Mouse (Mus musculus) stomach, embryonic 15.5 days (tissue): ENCODE results near the gene Psmb11. TPM values are rescaled to one million over a fixed set of nuclear protein-coding genes. Genes with fewer than 3 reads are reported as not detected.

Experiments used
- ATAC-seq: fragments of 200-750 bp; cut with Nextera tagmentation; 2 replicates; pipeline ENCODE4 v1.8.0; 2017; ENCODE audit warnings: low read depth, moderate number of reproducible peaks, moderate TSS enrichment; ENCODE audit not compliant: insufficient read depth, low FRiP score
- H3K27ac ChIP-seq: fragments of 300-500 bp; sonication (generic); 2 replicates; pipeline ENCODE4 v1.5.1; 2015; ENCODE audit warnings: mild to moderate bottlenecking, inconsistent platforms
- H3K27me3 ChIP-seq: fragments of 300-500 bp; sonication (generic); replicated peaks from 2 replicates; pipeline ENCODE4 v1.6.1; 2015; ENCODE audit warnings: inconsistent platforms
- H3K36me3 ChIP-seq: fragments of 300-500 bp; sonication (generic); 2 replicates; pipeline ENCODE4 v1.6.1; 2015; ENCODE audit warnings: inconsistent platforms
- H3K4me1 ChIP-seq: fragments of 300-500 bp; sonication (generic); 2 replicates; pipeline ENCODE4 v1.6.1; 2015; ENCODE audit warnings: inconsistent platforms
- H3K4me2 ChIP-seq: fragments of 300-500 bp; sonication (generic); 2 replicates; pipeline ENCODE4 v1.6.1; 2015; ENCODE audit warnings: mild to moderate bottlenecking, inconsistent platforms
- H3K4me3 ChIP-seq: fragments of 300-500 bp; sonication (generic); replicated peaks from 2 replicates; pipeline ENCODE4 v1.5.1; 2015; ENCODE audit warnings: inconsistent platforms
- H3K9ac ChIP-seq: fragments of 300-500 bp; sonication (generic); 2 replicates; pipeline ENCODE4 v1.6.1; 2015; ENCODE audit warnings: inconsistent platforms
- H3K9me3 ChIP-seq: fragments of 300-500 bp; sonication (generic); 2 replicates; pipeline ENCODE4 v1.6.1; 2016; ENCODE audit warnings: inconsistent platforms
- WGBS: fragments of 180-500 bp; shearing (Covaris S2); methylation state at CpG from one replicate; pipeline ENCODE4 v1.1.7; 2015; 5-methylcytosine and 5-hydroxymethylcytosine counted together
- polyA plus RNA-seq: library from polyadenylated mRNA; unstranded; fragments of >200 nt; fragmentation: Nextera tagmentation; extraction: Ambion mirVana; gene quantifications from 2 replicates; pipeline ENCODE4 v1.2.1, GENCODE M21; 2015

Gene Psmb11
- 0.03 TPM in 2 replicates for polyA plus RNA-seq

DNA sequence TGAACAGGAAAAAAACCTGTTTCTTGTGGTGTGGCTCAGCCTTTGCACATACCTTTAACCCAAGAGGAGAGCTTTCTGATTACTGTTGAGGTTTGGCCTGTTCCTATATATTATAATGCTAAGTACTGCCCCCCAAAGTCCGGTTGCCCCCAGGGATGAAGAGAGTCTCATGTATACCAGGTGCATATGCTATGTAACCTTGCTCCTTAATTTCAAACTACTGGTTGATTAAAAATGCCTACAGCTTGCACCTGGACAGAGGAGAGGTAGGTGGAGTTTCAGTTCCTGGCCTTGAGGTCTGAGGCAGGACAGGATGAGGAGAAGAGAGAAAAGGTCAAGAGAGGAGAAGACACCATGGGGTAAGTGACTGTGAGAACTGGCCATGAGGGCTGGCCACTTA, at the start of gene Psmb11:
TSS of gene Psmb11 (plus strand) at position 301 of the 400 bp plus-strand sequence.
- no peak within 1 kb of the TSS for H3K4me3 ChIP-seq
- H3K9ac ChIP-seq = no peak within 1 kb of the TSS
- no peak within 1 kb of the TSS for H3K27ac ChIP-seq
- H3K4me2 ChIP-seq = no peak within 1 kb of the TSS
- H3K4me1 ChIP-seq = no peaks in the 10 kb centered on the region; the same call in 1 of the 2 replicates
- H3K27me3 ChIP-seq = no peaks in the 10 kb centered on the region
- ATAC-seq = no peak
- 91% methylated on average over 1 of the region's 1 CpGs for WGBS
- no peaks in the 10 kb centered on the region for H3K36me3 ChIP-seq
- H3K9me3 ChIP-seq = no peaks in the 10 kb centered on the region

DNA sequence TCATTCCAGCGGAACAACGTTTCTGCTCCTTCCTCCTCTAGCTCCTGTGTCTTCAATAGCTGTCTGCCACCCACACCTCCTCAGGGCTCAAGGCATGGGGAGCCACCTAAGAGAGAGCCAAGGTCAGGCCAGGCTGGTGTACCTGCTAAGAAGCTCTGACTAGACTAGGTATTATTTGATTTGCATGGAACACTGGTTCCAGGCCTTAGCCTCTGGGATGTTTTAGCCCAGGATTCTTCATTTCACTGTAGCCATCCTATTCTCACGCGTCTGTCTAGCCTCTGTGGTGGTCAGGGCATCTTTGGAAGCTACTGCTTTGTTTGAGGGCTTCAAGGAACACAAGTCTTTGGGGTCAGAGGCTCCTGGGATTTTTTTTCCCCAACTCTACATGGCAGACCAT, 49.1 kb upstream of the Psmb11 start:
- Histone ChIP-seq H3K4me3 (no peak overlapping the region), H3K4me2 (no peak overlapping the region), H3K27me3 (no peaks in the 10 kb centered on the region), H3K4me1 (peaks cover 41% of the 10 kb centered on the region), H3K36me3 (peaks cover 24% of the 10 kb centered on the region), H3K9ac (no peak overlapping the region), H3K27ac (peak overlapping the region; percentile 46), H3K9me3 (no peaks in the 10 kb centered on the region)
- 59% methylated on average over 4 of the region's 4 CpGs for WGBS
- ATAC-seq = no peak

DNA sequence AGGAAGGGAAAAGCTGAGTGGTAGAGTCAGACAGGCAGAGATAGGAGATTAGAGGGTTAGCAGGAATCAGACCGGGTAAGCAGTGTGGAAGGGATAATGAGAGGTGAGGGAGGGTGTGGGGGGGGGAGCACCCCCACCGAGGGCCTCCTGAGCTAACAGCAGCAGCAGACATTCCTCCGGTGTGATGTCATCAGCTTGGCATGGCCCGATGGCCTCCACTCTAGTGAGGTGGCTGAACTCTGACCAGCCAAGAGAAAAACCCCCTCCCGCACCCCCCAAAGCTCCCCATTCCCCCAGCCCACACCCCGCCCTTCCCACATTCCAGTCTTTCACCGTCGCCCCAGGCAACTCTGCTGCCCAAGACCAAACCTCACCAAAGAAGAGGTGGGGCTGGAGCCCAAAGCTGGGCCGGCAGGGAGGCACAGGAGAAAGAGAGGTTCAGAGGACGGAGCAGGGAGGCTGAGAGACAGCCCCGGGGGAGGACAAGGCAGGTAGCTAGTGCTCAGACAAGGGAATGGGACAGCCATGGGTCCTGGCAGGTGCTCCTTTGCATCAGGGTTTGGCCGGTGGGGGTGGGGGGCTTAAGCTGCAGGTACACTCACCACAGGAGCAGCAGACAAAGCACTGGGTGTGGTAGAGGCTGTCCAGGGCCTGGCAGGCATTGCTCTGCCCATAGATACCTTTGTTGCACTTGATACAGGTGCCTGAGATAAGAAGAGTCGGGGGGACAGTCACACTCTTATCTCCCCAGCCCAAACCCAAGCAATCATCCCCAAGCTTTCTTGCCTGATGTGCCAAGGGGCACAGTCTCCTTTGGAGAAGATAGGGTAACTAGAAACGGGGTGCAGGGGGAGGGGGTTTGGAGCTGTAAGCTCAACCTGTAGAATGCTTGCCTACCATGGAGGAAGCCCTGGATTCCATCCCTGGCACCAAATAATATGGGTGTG, 48.2 kb upstream of the Psmb11 start:
- 15% methylated on average over 14 of the region's 14 CpGs for WGBS
- no peaks in the 10 kb centered on the region for H3K9me3 ChIP-seq
- peak overlapping the region; percentile 17; the same call in 1 of the 2 replicates for H3K9ac ChIP-seq
- peak; percentile 61 for ATAC-seq
- peaks cover 16% of the 10 kb centered on the region for H3K36me3 ChIP-seq
- H3K4me2 ChIP-seq = peak overlapping the region; percentile 85
- H3K4me3 ChIP-seq = peak overlapping the region; percentile 74
- H3K27ac ChIP-seq = peak overlapping the region; percentile 83
- H3K27me3 ChIP-seq = no peaks in the 10 kb centered on the region
- peaks cover 41% of the 10 kb centered on the region for H3K4me1 ChIP-seq

DNA sequence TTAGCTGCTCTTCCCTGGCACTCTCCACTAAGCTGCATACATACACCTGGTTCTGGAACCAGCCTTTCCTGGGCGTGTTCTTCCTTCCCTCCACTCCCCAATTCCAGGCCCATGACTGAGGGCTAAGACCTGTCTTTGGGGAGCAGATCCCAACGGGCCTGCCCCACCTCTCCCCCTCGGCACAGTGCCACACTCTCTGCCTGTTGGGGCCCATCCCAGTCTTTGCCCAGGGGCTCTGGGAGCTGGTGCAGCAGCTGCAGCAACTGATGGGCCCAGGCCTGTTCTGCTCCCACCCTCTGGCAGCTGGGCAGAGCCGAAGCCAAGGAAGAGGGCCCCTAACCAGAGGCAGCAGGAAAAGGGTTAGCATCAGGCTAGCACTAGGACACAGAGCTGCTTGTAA, 47.0 kb upstream of the Psmb11 start:
- H3K27ac ChIP-seq = peak overlapping the region; percentile 83
- no peak for ATAC-seq
- H3K36me3 ChIP-seq = peaks cover 11% of the 10 kb centered on the region
- 15% methylated on average over 4 of the region's 4 CpGs for WGBS
- no peaks in the 10 kb centered on the region for H3K9me3 ChIP-seq
- no peak overlapping the region for H3K9ac ChIP-seq
- H3K27me3 ChIP-seq = no peaks in the 10 kb centered on the region
- H3K4me1 ChIP-seq = peaks cover 43% of the 10 kb centered on the region
- peak overlapping the region; percentile 74 for H3K4me3 ChIP-seq
- H3K4me2 ChIP-seq = peak overlapping the region; percentile 85

DNA sequence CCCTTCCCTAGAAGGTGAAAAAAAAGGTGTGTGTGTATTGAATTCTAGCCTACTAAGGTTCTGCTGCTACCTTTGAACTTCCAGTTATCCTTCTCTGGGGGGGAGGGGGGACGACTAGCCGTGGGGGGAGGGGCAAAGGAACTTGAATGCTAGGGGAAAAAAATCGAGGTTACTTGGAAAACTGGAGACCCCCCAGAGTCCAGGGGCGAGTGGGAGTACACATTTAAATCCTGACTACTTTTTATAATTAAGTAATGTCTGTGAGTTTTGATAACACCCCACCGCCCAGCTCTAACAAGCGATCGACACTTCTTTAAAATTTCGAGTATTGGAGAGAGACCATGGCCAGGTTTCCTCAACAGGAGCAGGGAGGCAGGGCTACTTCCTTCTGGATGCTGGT, 46.2 kb upstream of the Psmb11 start:
- no peaks in the 10 kb centered on the region for H3K27me3 ChIP-seq
- no peak for ATAC-seq
- H3K36me3 ChIP-seq = peaks cover 9% of the 10 kb centered on the region
- H3K4me3 ChIP-seq = peak overlapping the region; percentile 74
- H3K4me2 ChIP-seq = peak overlapping the region; percentile 85
- peaks cover 38% of the 10 kb centered on the region for H3K4me1 ChIP-seq
- no peaks in the 10 kb centered on the region for H3K9me3 ChIP-seq
- H3K27ac ChIP-seq = peak overlapping the region; percentile 83
- WGBS = 5% methylated on average over 8 of the region's 8 CpGs
- peak overlapping the region; percentile 56; the same call in 1 of the 2 replicates for H3K9ac ChIP-seq

DNA sequence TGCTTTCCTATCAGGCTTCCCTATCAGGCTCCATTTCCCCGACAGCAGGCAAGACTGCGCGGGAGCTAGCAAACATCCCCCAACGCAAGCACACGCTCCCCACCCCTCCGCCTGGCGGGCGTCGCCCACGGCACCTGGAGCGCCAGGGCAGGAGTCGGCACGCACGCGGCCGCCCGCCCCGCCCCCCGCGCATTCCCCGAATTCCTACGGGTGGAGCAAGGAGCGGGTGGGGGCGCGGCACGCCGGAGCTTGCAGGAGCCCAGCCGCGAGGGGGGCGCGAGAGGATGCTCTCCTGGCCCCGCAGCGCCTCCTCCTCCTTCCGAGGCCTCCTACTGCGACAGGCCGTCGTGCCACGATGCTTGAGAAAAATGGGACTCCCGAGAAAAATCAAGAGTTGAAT, 45.6 kb upstream of the Psmb11 start:
- WGBS = under 1% methylated on average over 35 of the region's 39 CpGs
- peak; percentile 15 for ATAC-seq

DNA sequence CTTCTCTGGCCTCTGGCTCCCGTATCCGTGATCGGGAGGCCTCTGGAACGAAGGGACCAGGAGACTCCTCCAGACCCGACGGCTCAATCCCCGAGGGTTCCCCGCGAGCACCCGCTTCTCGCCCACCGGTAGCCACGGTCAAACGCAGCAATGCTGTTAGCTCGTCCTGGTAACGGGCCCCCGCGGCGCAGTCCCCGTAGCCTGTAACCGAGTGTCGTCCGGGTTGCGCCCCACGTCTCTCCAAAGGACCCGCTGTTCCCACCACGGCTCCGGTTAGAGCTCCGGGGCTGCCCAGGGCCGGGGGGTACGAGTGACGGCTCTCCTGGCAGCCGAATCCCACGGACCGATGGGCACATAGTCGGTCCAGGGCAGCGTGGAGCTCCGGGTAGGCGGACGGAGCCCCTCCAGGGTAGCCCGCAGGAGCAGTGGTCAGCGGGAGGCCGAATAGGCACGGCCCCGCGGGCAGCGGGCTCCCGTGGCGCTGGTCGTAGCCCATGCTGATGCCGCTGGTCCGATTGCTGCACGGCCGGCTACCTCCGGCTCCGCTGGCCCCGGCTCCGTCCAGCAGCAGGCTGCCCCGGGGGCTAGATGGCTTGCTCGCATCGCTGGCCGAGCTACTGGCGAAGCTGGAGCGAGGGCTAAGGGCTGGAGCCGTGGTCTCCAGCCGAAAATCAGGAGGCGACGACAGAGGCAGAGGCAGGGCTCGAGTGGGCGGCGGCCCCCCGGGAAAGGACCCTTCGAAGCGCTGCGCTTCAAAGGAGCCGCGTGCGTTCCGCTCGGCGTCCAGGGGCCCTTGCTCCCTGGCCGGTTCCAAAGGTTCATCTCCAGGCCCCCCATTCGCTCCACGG, 44.8 kb upstream of the Psmb11 start:
- peak overlapping the region; percentile 94 for H3K27ac ChIP-seq
- H3K9ac ChIP-seq = peak overlapping the region; percentile 56
- H3K4me1 ChIP-seq = peaks cover 35% of the 10 kb centered on the region
- ATAC-seq = no peak
- no peaks in the 10 kb centered on the region for H3K27me3 ChIP-seq
- H3K9me3 ChIP-seq = no peaks in the 10 kb centered on the region
- under 1% methylated on average over 84 of the region's 84 CpGs for WGBS
- peak overlapping the region; percentile 74 for H3K4me3 ChIP-seq
- H3K4me2 ChIP-seq = peak overlapping the region; percentile 85
- no peaks in the 10 kb centered on the region; the same call in 1 of the 2 replicates for H3K36me3 ChIP-seq

More for the DNA sequence above, 45.6 kb upstream of the Psmb11 start:
- Histone ChIP-seq H3K4me3 (peak overlapping the region; percentile 74), H3K27me3 (no peaks in the 10 kb centered on the region), H3K9ac (peak overlapping the region; percentile 56), H3K4me2 (peak overlapping the region; percentile 85), H3K36me3 (peaks cover 7% of the 10 kb centered on the region; the same call in 1 of the 2 replicates), H3K27ac (peak overlapping the region; percentile 94), H3K4me1 (peaks cover 35% of the 10 kb centered on the region), H3K9me3 (no peaks in the 10 kb centered on the region)

DNA sequence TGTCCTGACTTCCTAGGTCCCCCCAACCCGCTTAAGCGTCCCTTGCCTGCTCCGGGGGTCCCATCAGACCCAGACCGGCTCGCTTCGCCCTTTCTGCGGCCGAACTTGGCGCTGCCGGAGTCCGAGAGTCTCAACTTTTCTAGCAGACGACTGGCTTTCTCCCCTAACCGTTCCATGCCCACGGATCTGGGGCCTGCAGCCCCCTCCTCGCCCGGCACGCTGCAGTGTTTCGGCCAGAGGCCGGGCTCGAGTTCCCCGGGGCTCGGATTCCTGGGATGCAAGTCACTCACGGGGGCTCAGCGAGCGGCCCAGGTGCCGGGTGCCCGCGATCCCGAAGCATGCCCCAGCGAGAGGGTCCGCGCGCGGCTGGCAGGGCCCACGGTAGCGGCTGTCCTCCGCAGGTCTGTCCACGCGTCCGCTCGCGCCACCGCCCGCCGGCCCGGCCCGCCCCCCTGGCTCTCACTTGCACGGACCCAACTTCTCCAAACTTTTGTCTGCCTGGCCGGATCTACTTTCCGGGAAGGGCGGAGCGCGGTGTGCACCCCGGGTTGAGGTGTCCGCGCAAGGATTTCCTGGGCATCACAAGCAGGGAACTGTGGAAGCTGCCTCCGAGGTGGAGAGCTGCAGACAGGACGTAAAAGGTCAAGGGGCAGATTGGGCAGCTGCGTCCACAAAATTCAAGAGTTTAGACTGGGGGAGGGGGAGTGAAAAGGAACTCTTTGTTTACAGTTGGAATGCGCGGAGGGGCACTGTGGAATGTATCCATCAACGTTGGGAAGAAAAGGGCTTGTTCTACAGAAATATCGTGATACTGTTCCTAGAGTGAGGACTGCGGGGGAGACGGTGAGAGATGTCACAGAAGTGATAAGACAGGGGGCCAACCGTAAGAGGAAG, 43.9 kb upstream of the Psmb11 start, which contains the start of gene Ajuba:
TSS of gene Ajuba (minus strand) at position 470 of the 894 bp plus-strand sequence.
- under 1% methylated on average over 66 of the region's 66 CpGs for WGBS
- H3K4me1 ChIP-seq = peaks cover 35% of the 10 kb centered on the region

DNA sequence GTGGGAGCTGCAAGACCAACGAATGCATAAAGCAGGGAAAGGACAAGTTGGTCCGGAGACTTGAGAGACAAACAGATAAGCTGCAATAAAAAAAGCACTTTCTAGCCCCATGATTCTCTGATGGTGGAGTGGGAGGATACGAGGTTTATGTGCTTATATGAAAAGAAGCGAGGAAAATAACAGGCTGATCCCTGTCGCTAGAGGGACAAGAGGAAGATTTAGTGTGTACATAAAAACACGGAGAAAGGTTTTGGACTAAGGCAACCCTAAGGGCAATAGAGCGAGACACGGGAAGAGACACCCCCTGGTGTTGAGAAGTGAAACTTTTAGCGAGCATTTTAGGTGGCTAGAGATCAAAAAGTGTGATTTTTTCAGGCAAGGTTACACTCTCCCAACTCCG, 43.2 kb upstream of the Psmb11 start:
- peak overlapping the region; percentile 0; the same call in 1 of the 2 replicates for H3K9ac ChIP-seq
- H3K36me3 ChIP-seq = no peaks in the 10 kb centered on the region
- peak overlapping the region; percentile 85 for H3K4me2 ChIP-seq
- WGBS = 0% methylated on average over 10 of the region's 10 CpGs
- H3K27ac ChIP-seq = peak overlapping the region; percentile 94
- H3K4me3 ChIP-seq = peak overlapping the region; percentile 74
- H3K9me3 ChIP-seq = no peaks in the 10 kb centered on the region
- no peaks in the 10 kb centered on the region for H3K27me3 ChIP-seq
- H3K4me1 ChIP-seq = peaks cover 30% of the 10 kb centered on the region
- ATAC-seq = no peak

More for the DNA sequence above, 43.9 kb upstream of the Psmb11 start, which contains the start of gene Ajuba:
- ATAC-seq = peak; percentile 66
- H3K4me3 ChIP-seq = peak within 1 kb of the TSS; percentile 74
- no peaks in the 10 kb centered on the region for H3K27me3 ChIP-seq
- peak within 1 kb of the TSS; percentile 94 for H3K27ac ChIP-seq
- H3K36me3 ChIP-seq = no peaks in the 10 kb centered on the region
- no peaks in the 10 kb centered on the region for H3K9me3 ChIP-seq
- H3K9ac ChIP-seq = peak within 1 kb of the TSS; percentile 56
- peak within 1 kb of the TSS; percentile 85 for H3K4me2 ChIP-seq

DNA sequence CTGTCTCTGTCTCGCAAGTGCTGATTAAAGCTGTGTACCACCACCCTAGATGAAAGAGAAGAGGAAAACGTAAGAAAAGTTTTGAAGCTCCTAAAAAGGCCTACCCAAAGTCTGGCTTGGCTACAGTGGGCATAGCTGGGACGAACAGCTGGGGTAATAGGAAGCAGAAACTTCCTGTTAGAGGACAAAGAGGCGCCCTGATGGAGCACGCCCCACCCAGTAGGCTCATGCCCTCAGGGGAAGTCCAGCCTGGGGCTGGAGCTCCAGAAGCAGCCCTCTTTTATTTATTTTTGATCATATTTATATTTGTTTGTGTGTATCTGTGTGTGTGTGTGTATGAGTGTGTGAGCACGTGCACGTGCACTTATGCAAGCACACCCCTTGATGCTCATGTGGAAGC, 41.6 kb upstream of the Psmb11 start:
- Histone ChIP-seq H3K4me2 (no peak overlapping the region), H3K27ac (no peak overlapping the region), H3K4me3 (no peak overlapping the region), H3K36me3 (no peaks in the 10 kb centered on the region), H3K9ac (no peak overlapping the region), H3K4me1 (peaks cover 15% of the 10 kb centered on the region), H3K9me3 (no peaks in the 10 kb centered on the region), H3K27me3 (no peaks in the 10 kb centered on the region)
- ATAC-seq = no peak
- WGBS = 77% methylated on average over 7 of the region's 7 CpGs

DNA sequence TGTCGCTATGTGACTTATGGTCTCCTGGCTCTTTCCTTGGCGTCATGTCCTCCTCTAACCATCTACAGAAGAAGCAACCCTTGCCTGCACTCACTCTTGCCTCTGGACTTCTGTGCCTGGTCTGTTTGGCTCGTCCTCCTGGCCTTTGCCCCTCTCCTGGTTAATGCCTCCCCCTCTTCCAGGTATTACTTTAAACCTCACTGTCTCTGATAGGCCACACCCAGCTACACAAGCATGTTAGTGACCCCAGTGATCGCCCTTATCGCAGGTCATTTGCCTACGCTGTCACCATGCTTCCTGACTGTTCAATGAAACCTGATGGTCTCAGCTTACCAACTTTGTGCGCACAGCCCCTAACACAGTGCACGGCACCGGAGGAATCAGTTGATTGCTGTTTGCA, 38.7 kb upstream of the Psmb11 start:
- no peak overlapping the region for H3K27ac ChIP-seq
- H3K4me1 ChIP-seq = peaks cover 4% of the 10 kb centered on the region; the same call in 1 of the 2 replicates
- H3K9ac ChIP-seq = no peak overlapping the region
- H3K27me3 ChIP-seq = no peaks in the 10 kb centered on the region
- no peak for ATAC-seq
- 0 out of 2 replicates have a peak, but pooled peaks cover 4% of the 10 kb centered on the region for H3K36me3 ChIP-seq
- 84% methylated on average over 9 of the region's 9 CpGs for WGBS
- no peak overlapping the region for H3K4me2 ChIP-seq
- H3K4me3 ChIP-seq = no peak overlapping the region
- no peaks in the 10 kb centered on the region for H3K9me3 ChIP-seq
